Mouse (Mus musculus) kidney, postnatal 0 days (tissue): ENCODE data around the gene Uncx. TPM values are rescaled to one million over a fixed set of nuclear protein-coding genes. Genes with fewer than 3 reads are reported as not detected.

Experiments used
- ATAC-seq: fragments of 200-750 bp; cut with Nextera tagmentation; replicated peaks from 2 replicates; pipeline ENCODE4 v1.8.0; 2017; ENCODE audit warnings: low read depth, moderate number of reproducible peaks, moderate TSS enrichment, moderate library complexity; ENCODE audit not compliant: low FRiP score
- DNase-seq: peaks from one replicate; pipeline ENCODE4 v3.0.0-alpha.2; 2016; ENCODE audit warnings: low spot score
- H3K27ac ChIP-seq: fragments of 300-500 bp; sonication (generic); 2 replicates; pipeline ENCODE4 v1.5.1; 2014; ENCODE audit warnings: mild to moderate bottlenecking
- H3K27me3 ChIP-seq: fragments of 300-500 bp; sonication (generic); 2 replicates; pipeline ENCODE4 v1.6.1; 2014; ENCODE audit warnings: low read length, mixed read lengths; ENCODE audit not compliant: insufficient read depth
- H3K36me3 ChIP-seq: fragments of 300-500 bp; sonication (generic); 2 replicates; pipeline ENCODE4 v1.6.1; 2014; ENCODE audit warnings: low read length, mixed read lengths; ENCODE audit not compliant: insufficient read depth
- H3K4me1 ChIP-seq: fragments of 300-500 bp; sonication (generic); replicated peaks from 2 replicates; pipeline ENCODE4 v1.6.1; 2014; ENCODE audit warnings: antibody characterized with exemption, low read length, mixed read lengths; ENCODE audit not compliant: insufficient read depth
- H3K4me2 ChIP-seq: fragments of 300-500 bp; sonication (generic); 2 replicates; pipeline ENCODE4 v1.6.1; 2014; ENCODE audit warnings: mild to moderate bottlenecking, low read length, moderate library complexity, mixed read lengths
- H3K4me3 ChIP-seq: fragments of 300-500 bp; sonication (generic); replicated peaks from 2 replicates; pipeline ENCODE4 v1.5.1; 2014; ENCODE audit warnings: low read depth, low read length
- H3K9ac ChIP-seq: fragments of 300-500 bp; sonication (generic); 2 replicates; pipeline ENCODE4 v1.6.1; 2014; ENCODE audit warnings: low read depth, low read length
- H3K9me3 ChIP-seq: fragments of 300-500 bp; sonication (generic); replicated peaks from 2 replicates; pipeline ENCODE4 v1.6.1; 2016; ENCODE audit warnings: low read length, inconsistent platforms, mixed read lengths
- CTCF ChIP-seq: IDR thresholded peaks from 2 replicates; pipeline ENCODE4 v1.5.1; 2016; ENCODE audit warnings: antibody characterized with exemption, low read depth, mild to moderate bottlenecking, moderate library complexity
- WGBS: fragments of 180-500 bp; shearing (Covaris S2); extraction: QIAGEN DNeasy Blood & Tissue Kit; methylation state at CpG from one replicate; pipeline ENCODE4 v1.1.7; 2014; 5-methylcytosine and 5-hydroxymethylcytosine counted together
- polyA plus RNA-seq: library from polyadenylated mRNA; unstranded; fragments of >200 nt; fragmentation: Nextera tagmentation; extraction: Ambion mirVana; gene quantifications from 2 replicates; pipeline ENCODE4 v1.2.1, GENCODE M21; 2015

Gene Uncx
- polyA plus RNA-seq, 1 experiment from 2014 or later, result 50.9 TPM

DNA sequence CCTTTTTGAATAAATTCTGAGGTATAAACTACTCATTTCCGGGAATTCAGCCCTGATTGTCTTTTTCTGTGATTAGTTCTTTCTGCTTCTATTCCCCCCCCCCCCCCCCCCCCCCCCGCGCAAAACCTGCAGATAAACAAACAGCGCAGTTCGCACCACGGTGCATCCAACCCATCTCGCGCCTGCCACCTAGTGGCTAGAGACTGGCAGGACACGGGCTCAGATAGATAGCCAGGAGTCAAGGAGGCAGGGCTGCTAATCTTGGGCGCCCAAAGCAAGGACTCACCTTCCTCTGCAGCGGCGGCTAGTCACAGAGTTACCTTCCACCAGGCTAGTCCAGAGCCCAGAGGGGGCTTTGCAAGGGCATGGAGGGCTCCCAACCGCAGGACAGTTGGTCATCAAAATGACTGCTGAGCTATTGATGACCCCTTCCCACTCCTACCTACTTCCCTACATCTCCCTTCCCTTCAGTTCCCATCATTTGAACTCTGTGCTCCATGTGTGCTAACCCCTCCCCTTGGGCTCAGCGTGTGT is 38.2 kb upstream of the Uncx start:
- peak; percentile 78 for TF ChIP-seq CTCF
- Histone ChIP-seq H3K9ac (no peak overlapping the region), H3K36me3 (no peaks in the 10 kb centered on the region), H3K27ac (no peak overlapping the region), H3K27me3 (no peaks in the 10 kb centered on the region), H3K4me1 (no peaks in the 10 kb centered on the region), H3K4me3 (no peak overlapping the region), H3K4me2 (no peak overlapping the region), H3K9me3 (no peaks in the 10 kb centered on the region)
- DNase-seq (peak; percentile 80), ATAC-seq (no peak; the same call in 1 of the 2 replicates)
- 7% methylated on average over 12 of the region's 14 CpGs for WGBS

DNA sequence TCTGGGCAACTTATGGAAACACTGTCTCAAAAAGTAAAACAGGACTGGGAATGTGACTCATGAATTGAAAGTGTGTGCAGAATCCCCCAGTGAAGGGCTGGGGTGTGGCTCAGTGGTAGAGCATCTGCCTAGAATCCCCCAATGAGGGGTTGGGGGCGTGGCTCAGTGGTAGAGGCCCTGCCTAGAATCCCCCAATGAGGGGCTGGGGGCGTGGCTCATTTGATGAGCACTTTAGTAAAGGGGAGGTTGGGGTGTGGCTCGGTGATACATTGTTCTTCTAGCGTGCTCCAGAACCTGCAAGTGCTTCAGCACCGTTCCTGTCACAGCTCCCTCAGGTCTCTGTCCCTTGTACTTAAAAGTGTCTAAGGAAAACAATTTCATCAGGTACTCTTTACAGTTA is 37.1 kb upstream of the Uncx start:
- Histone ChIP-seq H3K9me3 (no peaks in the 10 kb centered on the region), H3K4me2 (no peak overlapping the region), H3K9ac (no peak overlapping the region), H3K27me3 (no peaks in the 10 kb centered on the region), H3K27ac (no peak overlapping the region), H3K4me1 (no peaks in the 10 kb centered on the region), H3K4me3 (no peak overlapping the region), H3K36me3 (no peaks in the 10 kb centered on the region)
- WGBS, result 20% methylated on average over 5 of the region's 5 CpGs
- no peak for DNase-seq
- TF ChIP-seq CTCF, result no peak
- ATAC-seq, result no peak

DNA sequence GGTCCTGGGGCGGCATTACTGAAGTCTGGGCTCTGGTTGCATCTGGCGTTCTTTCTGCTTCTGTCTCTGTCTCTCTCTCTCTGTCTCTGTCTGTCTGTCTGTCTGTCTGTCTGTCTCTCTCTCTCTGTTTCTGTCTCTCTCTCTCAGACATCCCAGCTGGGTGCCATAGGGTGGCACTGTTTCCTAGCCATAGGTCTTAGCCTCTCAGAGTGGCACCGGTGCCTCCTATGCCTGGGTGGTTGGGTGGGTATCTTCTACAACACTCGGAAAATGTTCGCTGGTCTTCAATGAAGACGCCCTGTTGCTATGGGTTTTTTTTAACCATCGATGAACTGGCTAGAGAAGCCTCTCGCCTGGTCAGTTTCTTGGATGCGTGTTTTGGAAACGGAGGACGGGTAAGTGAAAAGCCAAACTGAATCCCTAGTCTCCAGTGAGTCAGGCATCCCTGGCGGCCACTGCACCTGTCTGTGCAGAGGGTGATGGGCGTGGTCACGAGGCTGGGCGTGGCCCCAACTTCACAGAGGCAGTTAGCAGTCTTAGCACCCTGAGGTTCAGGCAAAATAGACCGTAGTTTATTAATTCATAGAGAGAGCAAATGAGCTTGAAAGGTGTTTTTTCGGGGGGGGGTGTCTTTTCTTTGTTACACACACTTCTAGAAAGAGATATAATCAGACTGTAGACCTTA is 32.5 kb upstream of the Uncx start:
- H3K9ac ChIP-seq, result no peak overlapping the region
- H3K27me3 ChIP-seq, result no peaks in the 10 kb centered on the region
- H3K4me1 ChIP-seq, result no peaks in the 10 kb centered on the region
- WGBS, result 8% methylated on average over 17 of the region's 17 CpGs
- DNase-seq, result peak; percentile 64
- peak; percentile 74 for ATAC-seq
- H3K4me2 ChIP-seq, result peak overlapping the region; percentile 14; the same call in 1 of the 2 replicates
- no peaks in the 10 kb centered on the region for H3K36me3 ChIP-seq
- TF ChIP-seq CTCF, result peak; percentile 56; the same call in 1 of the 2 replicates
- H3K4me3 ChIP-seq, result no peak overlapping the region
- H3K27ac ChIP-seq, result no peak overlapping the region
- H3K9me3 ChIP-seq, result no peaks in the 10 kb centered on the region

DNA sequence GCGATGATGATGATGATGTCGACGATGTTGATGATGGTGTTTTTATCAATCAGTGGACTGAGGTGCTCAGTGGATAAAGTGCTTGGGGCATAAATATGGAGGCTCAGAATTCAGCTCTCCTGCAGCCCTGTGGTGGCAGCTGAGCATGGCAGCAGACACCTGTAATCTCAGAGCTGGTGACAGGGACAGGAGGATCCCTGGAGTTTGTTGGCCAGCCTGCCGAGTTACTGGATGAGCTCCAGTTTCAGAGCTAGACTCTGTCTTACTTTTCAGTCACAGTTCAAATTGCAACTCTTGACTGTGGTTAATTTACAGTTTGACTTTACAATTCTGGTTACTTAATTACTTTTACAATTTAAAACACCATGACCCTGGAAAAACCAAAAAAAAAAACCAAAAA is 31.1 kb upstream of the Uncx start:
- Histone ChIP-seq H3K4me3 (no peak overlapping the region), H3K4me2 (no peak overlapping the region), H3K27ac (no peak overlapping the region), H3K27me3 (no peaks in the 10 kb centered on the region), H3K4me1 (no peaks in the 10 kb centered on the region), H3K9ac (no peak overlapping the region), H3K36me3 (no peaks in the 10 kb centered on the region), H3K9me3 (no peaks in the 10 kb centered on the region)
- no peak for TF ChIP-seq CTCF
- DNase-seq (no peak), ATAC-seq (no peak)
- WGBS, result 75% methylated on average over 4 of the region's 4 CpGs

DNA sequence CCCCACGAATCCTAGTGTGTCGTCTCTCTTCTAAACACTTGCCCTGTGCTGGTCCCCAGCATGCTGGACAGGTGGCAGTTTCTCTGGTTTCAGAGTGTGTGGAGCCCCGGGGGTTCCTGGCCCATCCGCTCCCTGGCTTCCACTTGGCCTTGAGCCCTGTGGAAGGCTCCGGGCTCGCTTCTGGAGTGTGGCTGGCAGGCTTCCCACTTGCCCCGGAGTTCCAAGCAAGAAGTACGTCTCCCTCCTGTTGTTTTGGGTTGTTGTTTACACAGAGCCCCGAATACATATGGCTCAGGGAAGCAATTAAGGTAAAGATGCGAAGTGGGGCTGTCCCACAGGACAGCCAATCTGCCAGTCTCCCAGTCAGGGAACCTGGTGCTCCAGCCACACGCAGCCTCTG is 27.0 kb upstream of the Uncx start:
- H3K27ac ChIP-seq, result no peak overlapping the region
- no peaks in the 10 kb centered on the region for H3K36me3 ChIP-seq
- DNase-seq (no peak), ATAC-seq (no peak)
- H3K9ac ChIP-seq, result no peak overlapping the region
- WGBS, result 30% methylated on average over 11 of the region's 11 CpGs
- H3K27me3 ChIP-seq, result no peaks in the 10 kb centered on the region
- TF ChIP-seq CTCF, result no peak
- no peak overlapping the region for H3K4me3 ChIP-seq
- no peak overlapping the region for H3K4me2 ChIP-seq
- no peaks in the 10 kb centered on the region for H3K9me3 ChIP-seq
- no peaks in the 10 kb centered on the region; the same call in 1 of the 2 replicates for H3K4me1 ChIP-seq

DNA sequence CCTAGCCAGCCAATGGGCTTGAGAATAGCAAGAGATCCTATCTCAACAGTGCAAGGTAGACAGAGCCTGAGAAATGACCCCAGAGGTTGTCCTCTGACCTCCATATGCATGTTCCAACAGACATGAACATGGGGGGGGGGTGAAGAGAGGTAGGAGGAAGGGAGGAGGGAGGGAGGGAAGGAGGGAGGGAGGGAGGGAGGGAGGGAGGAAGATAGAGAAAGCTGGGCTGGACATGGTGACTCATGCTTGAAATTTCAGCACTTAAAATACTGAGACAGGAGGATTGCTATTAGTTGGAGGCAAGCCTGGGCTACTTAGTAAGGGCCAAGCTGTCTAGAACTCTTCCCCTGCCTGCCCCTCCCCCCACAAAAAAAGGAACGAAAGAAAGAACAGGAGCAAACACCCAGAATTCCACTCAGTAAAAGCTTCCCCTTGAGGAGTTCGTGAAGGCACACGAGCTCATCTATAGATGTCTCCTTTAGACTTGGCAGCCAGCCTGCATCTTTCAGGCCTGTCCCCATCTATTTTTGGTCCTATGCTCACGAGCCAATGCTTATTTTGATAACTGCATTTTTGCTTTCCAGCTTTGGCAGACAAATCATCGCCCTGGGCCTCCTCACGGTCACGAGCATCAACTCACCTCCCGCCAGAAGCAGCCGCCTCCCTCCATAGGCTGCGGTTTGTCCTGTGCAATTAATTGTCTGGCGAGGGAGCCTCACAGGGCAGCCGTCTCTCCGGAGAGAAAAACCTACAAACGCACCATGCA is 23.0 kb upstream of the Uncx start:
- ATAC-seq (no peak), DNase-seq (no peak)
- no peak for TF ChIP-seq CTCF
- Histone ChIP-seq H3K4me3 (no peak overlapping the region), H3K9me3 (no peaks in the 10 kb centered on the region), H3K4me1 (no peaks in the 10 kb centered on the region; the same call in 1 of the 2 replicates), H3K27ac (no peak overlapping the region), H3K36me3 (no peaks in the 10 kb centered on the region), H3K9ac (no peak overlapping the region), H3K4me2 (no peak overlapping the region), H3K27me3 (no peaks in the 10 kb centered on the region)
- WGBS, result 35% methylated on average over 14 of the region's 14 CpGs
